Mouse (Mus musculus) cerebellum, postnatal 14 days (tissue): ENCODE measurements around the gene Mrpl21.

Experiments
- DNase-seq, 2 experiments: peaks; one replicate each; pipeline ENCODE4 v3.0.0; 2021; ENCODE audit warnings: mixed read lengths in 2 of 2

The Mrpl21 gene

DNA sequence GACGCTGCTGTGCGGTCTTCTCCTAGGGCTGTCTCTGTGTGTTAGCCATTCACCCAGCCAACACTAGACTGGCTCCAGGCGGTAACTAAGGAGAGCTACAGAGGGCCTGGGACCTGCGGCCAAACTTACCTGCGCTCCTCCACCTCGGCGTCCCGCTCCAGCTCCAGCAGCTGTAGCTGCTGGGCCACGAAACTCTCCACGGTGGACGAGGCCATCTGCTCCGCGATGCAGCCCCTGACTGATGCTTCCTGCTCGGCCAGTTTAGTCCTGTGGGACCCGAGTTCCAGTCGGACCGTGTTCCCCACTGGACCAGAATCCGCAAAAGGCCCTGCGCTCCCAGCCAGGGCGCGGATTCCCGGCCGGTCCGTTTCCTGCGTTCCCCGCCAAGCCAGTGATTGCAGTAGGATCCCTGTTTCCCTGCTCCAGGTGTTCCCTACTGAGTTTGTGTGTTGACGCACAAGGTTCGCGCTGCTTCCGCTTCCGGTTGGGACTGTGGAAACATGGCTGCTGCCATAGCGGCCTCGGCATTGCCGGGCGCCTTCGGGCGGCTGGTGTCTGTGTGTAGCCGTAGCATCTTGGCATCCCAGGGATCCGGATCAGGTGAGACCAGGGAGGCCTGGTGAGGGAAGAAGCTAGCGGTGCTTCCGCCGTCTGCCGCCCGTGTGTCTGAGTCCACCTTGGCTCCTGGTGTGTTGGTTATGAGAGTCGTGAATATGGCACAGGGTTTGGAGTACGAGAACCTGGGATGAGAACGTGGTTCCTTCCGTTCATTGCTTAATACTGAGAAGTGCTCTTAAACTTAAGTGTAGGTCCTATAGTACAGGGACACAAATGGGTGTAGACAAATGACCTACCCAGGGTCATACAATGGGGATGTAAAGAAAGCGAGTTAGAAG is at the start of gene Mrpl21, which contains the start of gene Ighmbp2:
TSS of gene Mrpl21 (plus strand) at position 330 of the 896 bp plus-strand sequence.
TSS of gene Ighmbp2 (minus strand) at position 446 of the 896 bp plus-strand sequence.
- peak; percentile 95 to 96 for DNase-seq

GRCm38 (mm10) chr19:3260016-3260415 is 22.7 kb upstream of the Mrpl21 start:
- DNase-seq, result no peak

GRCm38 (mm10) chr19:3260591-3260990 is 22.1 kb upstream of the Mrpl21 start:
- no peak for DNase-seq

DNA sequence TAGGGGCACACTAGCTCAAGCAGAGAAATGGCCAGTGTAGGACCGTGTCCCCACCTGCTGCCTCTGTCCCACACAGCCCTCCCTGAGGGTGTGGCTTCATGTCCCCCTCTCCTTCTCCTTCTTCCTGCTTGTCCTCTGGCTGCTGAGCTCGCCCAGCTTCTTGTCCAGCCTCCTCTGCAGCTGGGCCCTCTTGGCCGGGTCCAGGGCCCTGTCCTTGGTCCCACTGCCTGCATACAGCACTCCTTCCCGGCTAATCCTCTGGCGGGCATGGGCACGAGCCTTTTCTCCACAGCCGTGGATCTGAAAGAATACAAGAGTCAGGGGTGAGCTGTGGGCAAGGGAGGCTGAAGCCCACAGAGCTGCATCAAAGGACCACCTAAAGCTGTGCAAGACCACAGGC is 21.4 kb upstream of the Mrpl21 start:
- no peak for DNase-seq

DNA sequence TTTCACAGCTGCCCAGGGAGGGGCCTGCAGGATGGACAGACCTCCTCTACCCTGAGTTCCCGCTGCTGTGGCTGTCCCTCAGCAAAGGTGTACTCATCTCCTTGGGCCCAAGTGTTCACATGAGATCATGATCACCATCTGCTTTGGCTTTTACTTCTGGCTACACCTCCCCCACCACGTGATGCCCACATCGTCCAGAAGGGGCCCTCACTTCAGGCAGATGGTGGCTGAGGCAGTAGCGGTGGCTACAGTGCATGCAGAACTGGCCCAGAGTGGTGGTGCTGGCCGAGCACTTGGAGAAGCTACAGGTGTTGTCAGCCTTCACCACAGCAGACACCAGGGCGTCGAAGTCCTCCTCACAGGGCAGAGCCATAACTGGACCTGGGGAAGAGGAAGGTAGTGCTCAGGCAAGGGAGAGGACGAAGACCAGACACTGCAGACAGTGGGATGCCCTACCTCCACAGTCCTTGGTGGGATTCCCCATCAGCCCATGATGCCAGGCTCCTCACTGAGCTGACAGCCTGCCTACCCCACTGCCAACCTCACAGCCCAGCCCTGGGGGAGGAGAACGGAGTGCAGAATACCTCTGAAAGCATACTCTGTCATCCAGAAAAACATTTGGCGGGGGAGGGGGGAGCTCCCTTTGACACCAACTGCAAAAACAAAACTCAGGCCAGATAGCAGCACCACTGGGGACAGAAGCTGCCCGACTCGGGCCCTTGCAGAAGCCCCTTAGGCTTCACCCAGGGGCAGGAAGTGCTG is 20.8 kb upstream of the Mrpl21 start:
- peak; percentile 35 to 55 for DNase-seq

DNA sequence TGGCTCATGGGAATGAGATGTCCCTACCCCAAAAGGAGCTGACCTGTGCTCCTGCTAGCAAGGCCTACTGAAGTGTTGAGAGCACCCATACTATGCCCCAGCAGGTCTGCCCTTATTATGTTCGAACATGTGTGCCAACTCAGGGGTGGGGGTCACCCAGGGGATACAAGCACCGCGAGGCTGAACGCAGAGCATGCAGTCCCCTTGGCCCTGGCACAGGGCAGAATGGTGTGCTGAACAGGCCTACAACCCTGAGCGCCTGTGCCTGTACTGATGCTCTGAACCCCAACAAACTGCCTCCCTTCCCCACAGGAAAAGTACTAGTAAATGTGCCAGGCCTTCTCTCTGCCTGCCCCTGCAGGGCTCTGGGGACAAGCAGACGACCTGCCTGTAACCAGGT is 18.4 kb upstream of the Mrpl21 start:
- no peak for DNase-seq

- no peak for DNase-seq
These were observed 17.5 kb upstream of the Mrpl21 start for GRCm38 (mm10) chr19:3265180-3265579.

- DNase-seq, result no peak
These were observed 16.6 kb upstream of the Mrpl21 start for GRCm38 (mm10) chr19:3266136-3266535.

GRCm38 (mm10) chr19:3266676-3267075 is 16.0 kb upstream of the Mrpl21 start:
- no peak for DNase-seq

DNA sequence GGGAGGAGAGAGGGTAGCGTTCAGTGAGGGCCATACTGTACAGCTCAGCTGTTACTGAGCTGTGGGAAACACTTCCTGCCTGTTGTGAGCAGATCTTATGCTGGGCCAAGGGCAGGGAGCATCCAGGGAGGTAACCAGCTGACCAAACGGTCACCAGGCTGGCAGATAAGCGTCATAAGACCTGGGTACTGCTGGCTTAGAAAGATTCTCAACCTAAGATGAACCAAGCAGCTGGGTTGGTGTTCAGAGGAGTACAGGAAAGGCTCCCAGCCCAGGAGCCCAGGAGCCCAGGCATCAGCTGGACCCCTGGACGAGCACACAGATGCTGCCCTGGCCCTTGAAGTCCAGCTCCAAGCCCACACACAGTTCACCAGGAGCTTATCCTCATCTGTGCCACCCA is 15.4 kb upstream of the Mrpl21 start:
- DNase-seq, result no peak

DNA sequence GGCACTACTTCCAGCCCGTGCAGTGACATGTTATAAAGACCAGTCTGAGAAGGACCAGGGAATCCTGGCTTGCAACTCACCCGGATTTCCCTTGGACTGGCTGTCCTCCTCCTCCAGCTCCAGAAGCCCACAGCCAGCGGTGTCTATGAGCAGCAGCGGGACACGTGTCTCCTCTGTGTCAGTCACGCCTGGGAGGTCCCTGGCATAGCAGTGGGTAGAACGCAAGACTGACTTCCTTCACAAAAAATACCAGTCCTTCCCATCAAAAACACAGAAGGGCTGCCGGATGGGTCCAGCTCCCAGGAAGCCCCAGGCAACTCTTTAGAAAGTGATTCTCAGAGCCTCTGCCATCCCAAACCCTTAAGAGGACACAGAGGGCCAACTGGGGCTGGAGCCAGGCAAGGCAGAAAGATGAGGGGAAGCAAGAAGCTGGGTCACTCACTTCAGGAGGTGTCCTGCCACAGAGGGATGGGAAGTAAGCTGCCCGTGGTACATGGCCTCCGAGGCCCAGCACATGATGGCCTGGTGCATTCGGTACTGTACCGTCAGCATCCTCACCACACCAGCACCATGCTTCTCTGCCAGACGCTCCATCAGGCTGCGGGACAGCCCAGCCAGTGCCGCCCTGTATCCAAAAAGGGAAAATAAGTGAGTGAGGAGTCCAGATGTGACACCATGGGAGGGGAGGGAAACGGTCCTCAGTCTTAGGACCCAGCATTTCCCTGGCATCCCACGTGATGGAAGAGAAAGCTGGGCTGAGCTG is 14.3 kb upstream of the Mrpl21 start:
- no peak for DNase-seq

- DNase-seq, result no peak
These were observed 13.4 kb upstream of the Mrpl21 start for GRCm38 (mm10) chr19:3269279-3269678.

DNA sequence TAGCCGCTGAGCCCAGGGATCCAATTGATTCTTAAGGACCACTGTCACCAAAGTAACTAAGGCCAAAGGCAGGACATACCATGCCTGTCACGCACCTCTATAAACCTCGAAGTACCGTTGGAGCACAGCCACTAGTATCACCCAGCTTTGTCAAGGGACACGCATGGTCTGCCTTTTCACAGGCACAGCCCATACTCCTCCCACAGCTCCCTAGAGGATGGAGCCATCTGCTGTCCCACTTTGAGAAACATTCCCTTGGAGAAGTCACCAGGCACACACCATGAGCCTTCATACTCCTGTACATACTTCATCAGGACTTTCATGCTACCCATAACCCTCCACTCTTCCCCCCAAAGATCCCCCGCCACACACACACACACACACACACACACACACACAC is 12.9 kb upstream of the Mrpl21 start:
- no peak for DNase-seq

DNA sequence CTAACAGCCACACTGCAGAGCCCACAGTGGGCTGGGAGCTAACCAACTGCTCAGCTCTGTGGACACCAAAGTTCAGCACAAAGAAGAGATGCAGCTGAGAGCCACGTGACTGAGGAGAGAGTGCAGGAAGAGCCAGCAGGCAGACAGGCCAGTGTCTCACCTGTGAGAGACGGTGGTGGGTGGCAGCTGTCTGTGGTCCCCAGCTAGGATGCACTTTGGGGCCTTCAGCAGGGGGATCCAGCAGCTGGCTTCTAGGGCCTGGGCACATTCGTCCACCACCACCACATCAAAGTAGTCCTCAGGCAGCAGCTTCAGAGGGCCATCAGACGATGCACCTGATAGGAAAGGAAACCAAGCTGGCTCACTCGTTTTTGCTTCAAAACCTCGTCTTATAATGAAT is 11.3 kb upstream of the Mrpl21 start:
- no peak for DNase-seq

GRCm38 (mm10) chr19:3273331-3273730 is 9.4 kb upstream of the Mrpl21 start:
- DNase-seq, result no peak

DNA sequence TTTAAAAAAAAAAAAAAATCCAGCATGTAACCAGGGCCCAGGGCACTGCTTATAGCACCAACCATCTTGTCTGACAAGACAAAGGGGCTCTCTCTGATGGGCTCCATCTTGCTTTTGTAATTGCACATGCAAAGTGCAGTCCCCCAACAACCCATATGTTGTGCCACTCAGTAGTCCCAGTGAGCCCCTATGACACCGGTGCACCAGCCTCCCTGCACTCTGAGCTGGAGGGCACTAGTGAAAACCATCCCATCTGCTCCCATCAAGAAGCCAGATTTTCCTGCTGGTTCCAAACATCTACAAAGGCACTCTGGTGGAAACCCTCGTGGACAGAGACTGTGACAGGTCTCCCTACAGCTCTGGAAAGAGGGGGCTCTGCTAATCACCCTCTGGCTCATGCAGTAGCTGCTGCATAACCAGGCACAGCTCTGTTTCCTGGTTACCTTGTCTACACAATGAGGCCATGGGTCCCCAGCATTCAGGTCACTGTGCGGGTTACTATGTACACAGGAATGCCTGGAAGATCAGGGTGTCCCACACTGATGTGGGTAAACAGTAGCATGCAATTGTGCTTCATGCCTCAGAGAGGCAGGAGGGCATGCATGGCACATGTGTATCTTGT is 6.8 kb upstream of the Mrpl21 start:
- no peak for DNase-seq

GRCm38 (mm10) chr19:3281886-3282285 is 815 bp upstream of the Mrpl21 start:
- no peak for DNase-seq

DNA sequence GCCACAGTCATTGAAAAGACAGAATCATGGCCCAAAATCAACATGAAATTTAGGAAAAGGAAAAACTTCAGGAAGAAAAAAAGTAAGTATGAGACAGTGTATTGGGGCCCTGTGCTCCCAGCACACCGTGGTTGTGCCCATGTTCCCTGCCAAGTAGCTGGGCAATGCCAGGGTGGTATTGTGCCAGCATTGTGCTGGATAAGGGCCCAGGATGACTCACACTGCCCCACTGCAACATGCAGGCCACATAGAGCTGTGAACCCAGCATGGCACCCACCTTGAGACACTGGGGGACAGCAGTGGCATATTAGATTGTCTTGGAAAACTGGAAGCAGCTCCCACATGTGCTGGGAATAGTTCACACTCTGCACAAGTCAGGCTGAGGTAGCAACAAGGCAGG is 6.3 kb downstream of the Mrpl21 start:
- DNase-seq, result peak; percentile 32 to 47

GRCm38 (mm10) chr19:3292028-3292427 is 9.3 kb downstream of the Mrpl21 start:
- peak; percentile 76 to 83 for DNase-seq

DNA sequence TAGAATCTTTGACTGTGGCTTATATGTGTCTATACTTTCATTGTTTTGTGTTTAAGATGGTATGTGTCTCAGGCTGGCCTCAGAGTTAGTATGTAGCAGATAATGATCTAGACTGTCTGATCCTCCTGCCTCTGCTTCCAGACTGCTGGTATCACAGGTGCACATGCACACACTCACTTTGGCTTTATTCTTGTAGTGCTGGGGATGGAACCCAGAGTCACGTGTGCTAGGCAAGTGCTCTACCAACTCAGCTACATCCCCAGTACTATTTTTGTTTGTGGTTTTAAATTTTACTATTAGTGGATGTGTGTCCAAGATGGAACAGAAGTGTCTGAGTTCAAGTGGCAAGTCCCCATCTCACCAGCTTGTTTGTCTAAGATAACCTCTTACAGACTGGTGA is 10.3 kb downstream of the Mrpl21 start:
- no peak for DNase-seq

DNA sequence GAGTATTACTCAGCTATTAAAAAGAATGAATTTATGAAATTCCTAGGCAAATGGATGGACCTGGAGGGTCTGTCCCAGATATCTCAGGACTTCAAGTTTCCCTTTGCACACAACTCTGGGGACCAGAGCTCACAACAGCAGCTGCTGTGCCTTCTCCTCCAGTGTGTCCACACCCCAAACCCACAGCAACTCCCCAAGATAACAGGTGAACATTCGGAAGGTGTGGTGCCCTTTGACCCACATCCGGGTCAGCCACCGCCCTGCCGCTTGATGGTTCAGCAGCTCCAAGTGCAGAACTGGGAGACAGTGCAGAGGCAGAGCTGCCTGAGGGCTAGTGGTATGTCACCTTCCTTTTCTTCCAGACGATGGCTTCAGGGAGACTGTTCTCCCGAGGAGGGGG is 12.5 kb downstream of the Mrpl21 start:
- no peak for DNase-seq

DNA sequence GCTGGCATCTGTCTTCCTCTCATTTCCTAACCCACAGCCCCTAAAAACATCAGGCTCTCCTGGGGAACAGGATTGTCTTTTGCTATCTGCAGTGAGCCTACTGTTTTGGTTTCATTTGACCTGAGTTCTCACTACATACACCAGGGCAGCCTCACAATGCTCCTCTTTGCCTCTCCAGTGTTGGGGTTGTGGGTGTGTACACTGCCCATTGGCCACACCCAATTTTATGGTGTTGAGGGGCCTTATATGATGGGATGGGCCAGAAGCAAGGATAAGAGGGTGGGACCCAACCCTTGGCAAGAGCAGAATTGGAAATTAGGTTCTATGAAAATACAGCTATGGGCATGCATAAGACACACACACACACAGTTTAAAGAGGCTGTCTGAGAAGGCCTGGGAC is 14.3 kb downstream of the Mrpl21 start:
- no peak for DNase-seq

DNA sequence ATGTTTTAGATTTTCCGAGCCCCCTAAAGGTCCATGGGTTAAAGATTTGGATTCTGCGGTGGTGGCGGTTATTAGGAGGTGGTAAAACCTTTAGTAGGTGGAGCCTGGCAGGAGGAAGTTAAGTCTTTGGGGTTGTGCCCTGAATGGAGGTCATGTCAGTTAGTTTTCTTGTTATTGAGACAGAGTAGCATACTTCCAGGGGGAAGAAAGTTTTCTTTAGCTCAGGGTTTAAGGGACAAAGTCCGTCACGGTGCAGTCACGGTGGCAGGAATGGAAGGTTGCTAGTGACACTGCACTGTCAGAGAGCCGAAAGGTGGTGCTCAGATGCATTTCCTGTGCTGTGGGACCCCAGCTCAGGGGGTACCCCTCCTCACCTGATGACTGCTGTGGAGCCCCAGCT is 15.1 kb downstream of the Mrpl21 start:
- no peak for DNase-seq
